Mouse (Mus musculus) small intestine, adult 2 months (tissue): ENCODE results near the gene Tecpr2. TPM values are rescaled to one million over a fixed set of nuclear protein-coding genes. Genes with fewer than 3 reads are reported as not detected.

Experiments
- H3K27ac ChIP-seq: fragments of 200-500 bp; 2 replicates; pipeline ENCODE4 v1.5.1; 2012; ENCODE audit warnings: low read depth, low read length, control low read depth, inconsistent platforms; ENCODE audit not compliant: insufficient read depth
- H3K27me3 ChIP-seq: fragments of 200-500 bp; 2 replicates; pipeline ENCODE4 v1.6.1; 2012; ENCODE audit warnings: mild to moderate bottlenecking, moderate library complexity, low read length, inconsistent platforms; ENCODE audit not compliant: control insufficient read depth, insufficient read depth
- H3K36me3 ChIP-seq: fragments of 200-500 bp; 2 replicates; pipeline ENCODE4 v1.6.1; 2012; ENCODE audit warnings: mild to moderate bottlenecking, low read length, control low read depth, inconsistent platforms; ENCODE audit not compliant: control insufficient read depth, insufficient read depth
- H3K4me1 ChIP-seq: fragments of 200-500 bp; 2 replicates; pipeline ENCODE4 v1.6.1; 2012; ENCODE audit warnings: low read length, inconsistent platforms, mixed read lengths; ENCODE audit not compliant: control insufficient read depth, insufficient read depth, insufficient read length
- H3K4me3 ChIP-seq: fragments of 200-500 bp; 2 replicates; pipeline ENCODE4 v1.5.1; 2012; ENCODE audit warnings: low read depth, mild to moderate bottlenecking, control low read depth, inconsistent platforms, low read length, moderate library complexity
- CTCF ChIP-seq: fragments of 200-500 bp; IDR thresholded peaks from 2 replicates; pipeline ENCODE4 v1.5.1; 2012; ENCODE audit warnings: low read depth, mild to moderate bottlenecking, control low read depth, inconsistent platforms, low read length, moderate library complexity, mixed read lengths; ENCODE audit not compliant: insufficient replicate concordance, insufficient read length; ENCODE audit errors: extremely low read depth
- POLR2A ChIP-seq: fragments of 200-500 bp; IDR thresholded peaks from 2 replicates; pipeline ENCODE4 v1.6.1; 2012; ENCODE audit warnings: low read depth, mild to moderate bottlenecking, control low read depth, inconsistent platforms, low read length, moderate library complexity
- WGBS: fragments of 180-500 bp; shearing (Covaris S2); methylation state at CpG from one replicate; pipeline ENCODE4 v1.1.7; 2018; 5-methylcytosine and 5-hydroxymethylcytosine counted together
- polyA plus RNA-seq: library from polyadenylated mRNA; depleted of rRNA; stranded (reverse); fragments of >200 nt; gene quantifications from 2 replicates; pipeline ENCODE4 v1.2.3, GENCODE M21; 2012

Tecpr2 gene
- polyA plus RNA-seq, 1 experiment = 2.2 TPM

- Histone ChIP-seq H3K27me3 (no peaks in the 10 kb centered on the region), H3K4me1 (no peaks in the 10 kb centered on the region), H3K4me3 (no peak overlapping the region), H3K36me3 (peaks cover 47% of the 10 kb centered on the region), H3K27ac (no peak overlapping the region)
- 93% methylated on average over 10 of the region's 10 CpGs for WGBS
- TF ChIP-seq POLR2A (no peak), CTCF (no peak)
Measured at GRCm38 (mm10) chr12:110865989-110866388, 23.1 kb upstream of the Tecpr2 start.

DNA sequence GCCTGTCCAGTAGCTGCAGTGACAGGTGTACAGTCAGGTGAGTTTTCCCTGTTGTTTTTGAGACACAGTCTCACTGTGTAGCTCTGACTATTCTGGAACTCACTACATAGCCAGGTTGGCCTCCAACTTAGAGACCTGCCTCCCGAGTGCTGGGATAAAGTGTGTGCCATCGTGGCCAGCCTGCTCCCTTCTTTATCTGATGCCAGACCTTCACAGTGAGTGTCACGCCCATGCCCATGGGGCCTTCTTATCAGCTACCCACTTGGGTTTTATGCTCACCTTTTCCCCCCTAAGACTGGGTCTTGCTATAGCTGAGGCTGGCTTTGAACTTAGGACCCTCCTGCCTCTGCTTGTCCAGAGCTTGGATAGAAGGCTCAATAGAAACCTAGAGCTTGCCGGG, 19.0 kb upstream of the Tecpr2 start:
- Histone ChIP-seq H3K36me3 (peaks cover 55% of the 10 kb centered on the region), H3K4me3 (no peak overlapping the region)
- 56% methylated on average over 4 of the region's 4 CpGs for WGBS

GRCm38 (mm10) chr12:110871247-110871646, 17.8 kb upstream of the Tecpr2 start:
- H3K4me3 ChIP-seq = no peak overlapping the region
- WGBS = 80% methylated on average over 5 of the region's 5 CpGs
- TF ChIP-seq POLR2A = no peak
- H3K27me3 ChIP-seq = no peaks in the 10 kb centered on the region
- peaks cover 53% of the 10 kb centered on the region for H3K36me3 ChIP-seq
- H3K4me1 ChIP-seq = no peaks in the 10 kb centered on the region
- H3K27ac ChIP-seq = no peak overlapping the region

More for the DNA sequence above, 19.0 kb upstream of the Tecpr2 start:
- TF ChIP-seq CTCF = no peak
- no peak for TF ChIP-seq POLR2A
- Histone ChIP-seq H3K27ac (no peak overlapping the region), H3K27me3 (no peaks in the 10 kb centered on the region), H3K4me1 (no peaks in the 10 kb centered on the region)

- no peak overlapping the region for H3K27ac ChIP-seq
- H3K4me1 ChIP-seq = no peaks in the 10 kb centered on the region
- no peak for TF ChIP-seq CTCF
- TF ChIP-seq POLR2A = no peak
- H3K36me3 ChIP-seq = peaks cover 46% of the 10 kb centered on the region
- no peak overlapping the region for H3K4me3 ChIP-seq
- 84% methylated on average over 2 of the region's 2 CpGs for WGBS
- no peaks in the 10 kb centered on the region for H3K27me3 ChIP-seq
Measured at GRCm38 (mm10) chr12:110875351-110875750, 13.7 kb upstream of the Tecpr2 start.

- TF ChIP-seq CTCF = 0 out of 2 replicates have a peak, but pooled peaks have one; percentile 28
- TF ChIP-seq POLR2A = no peak
- Histone ChIP-seq H3K4me1 (no peaks in the 10 kb centered on the region), H3K4me3 (no peak overlapping the region), H3K27me3 (no peaks in the 10 kb centered on the region), H3K36me3 (peaks cover 15% of the 10 kb centered on the region), H3K27ac (no peak overlapping the region)
- WGBS = 89% methylated on average over 7 of the region's 7 CpGs
Measured at GRCm38 (mm10) chr12:110882291-110882690, 6.8 kb upstream of the Tecpr2 start.

DNA sequence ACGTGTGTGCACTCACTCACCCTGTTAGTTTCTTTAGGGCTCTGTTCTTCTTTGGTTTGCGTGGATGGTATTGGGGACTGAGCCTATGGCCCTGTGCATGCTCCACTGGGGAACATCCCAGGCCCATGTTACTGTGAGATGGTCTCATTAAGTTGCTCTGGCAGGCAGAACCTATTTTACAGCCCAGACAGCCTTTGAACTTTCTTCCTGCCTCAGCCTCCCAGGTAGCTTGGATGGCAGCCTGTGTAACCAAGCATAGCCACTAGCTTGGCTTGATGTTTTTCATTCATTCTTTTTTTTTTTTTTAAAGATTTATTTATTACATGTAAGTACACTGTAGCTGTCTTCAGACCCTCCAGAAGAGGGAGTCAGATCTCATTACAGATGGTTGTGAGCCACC, 3.8 kb upstream of the Tecpr2 start:
- no peak overlapping the region for H3K4me3 ChIP-seq
- no peaks in the 10 kb centered on the region for H3K27me3 ChIP-seq
- H3K27ac ChIP-seq = no peak overlapping the region
- H3K36me3 ChIP-seq = peaks cover 5% of the 10 kb centered on the region; the same call in 1 of the 2 replicates
- peaks cover 4% of the 10 kb centered on the region; the same call in 1 of the 2 replicates for H3K4me1 ChIP-seq
- WGBS = 95% methylated on average over 2 of the region's 2 CpGs
- TF ChIP-seq POLR2A (no peak), CTCF (no peak)

DNA sequence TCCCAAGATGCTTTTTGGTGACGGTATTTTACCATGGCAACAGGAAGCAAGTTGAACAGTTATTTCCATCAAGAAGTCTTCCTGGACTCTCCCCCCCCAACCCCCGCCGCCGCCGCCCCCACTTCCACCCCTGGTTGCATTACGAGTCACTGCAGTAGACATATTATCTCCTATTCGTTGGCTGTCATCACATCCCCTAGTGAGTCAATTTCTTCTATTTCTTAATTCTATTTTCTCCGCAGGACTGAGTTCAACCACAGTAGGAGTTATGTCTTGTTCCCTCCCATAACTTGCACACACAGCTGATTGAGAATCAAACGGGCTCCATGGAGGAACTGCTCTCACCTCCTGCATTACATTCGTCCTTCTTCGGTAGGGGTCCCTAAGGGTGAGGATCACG, 958 bp upstream of the Tecpr2 start:
- Histone ChIP-seq H3K4me1 (peaks cover 4% of the 10 kb centered on the region; the same call in 1 of the 2 replicates), H3K27ac (no peak overlapping the region), H3K36me3 (no peaks in the 10 kb centered on the region), H3K27me3 (no peaks in the 10 kb centered on the region), H3K4me3 (peak overlapping the region; percentile 94)
- TF ChIP-seq POLR2A (no peak), CTCF (no peak)
- 27% methylated on average over 12 of the region's 12 CpGs for WGBS

- no peak overlapping the region for H3K27ac ChIP-seq
- under 1% methylated on average over 25 of the region's 25 CpGs for WGBS
Measured at GRCm38 (mm10) chr12:110888606-110889005, 458 bp upstream of the Tecpr2 start.

More at GRCm38 (mm10) chr12:110888606-110889005, 458 bp upstream of the Tecpr2 start:
- TF ChIP-seq CTCF (no peak), POLR2A (no peak)
- no peaks in the 10 kb centered on the region for H3K36me3 ChIP-seq
- H3K4me1 ChIP-seq = peaks cover 4% of the 10 kb centered on the region; the same call in 1 of the 2 replicates
- H3K4me3 ChIP-seq = peak overlapping the region; percentile 94
- no peaks in the 10 kb centered on the region for H3K27me3 ChIP-seq
